Mouse (Mus musculus): ENCODE results near the gene Pld2. TPM values are rescaled to one million over a fixed set of nuclear protein-coding genes. Genes with fewer than 3 reads are reported as not detected.
"Not testable (repeated sequence)": the region's sequence is repeated elsewhere in the genome, so short reads cannot be mapped to it uniquely, and the experiment has no call there.

Gene Pld2
- total and polyA plus RNA-seq, 3 experiments, result 8.0 to 12.8 (median 10.9) TPM

DNA sequence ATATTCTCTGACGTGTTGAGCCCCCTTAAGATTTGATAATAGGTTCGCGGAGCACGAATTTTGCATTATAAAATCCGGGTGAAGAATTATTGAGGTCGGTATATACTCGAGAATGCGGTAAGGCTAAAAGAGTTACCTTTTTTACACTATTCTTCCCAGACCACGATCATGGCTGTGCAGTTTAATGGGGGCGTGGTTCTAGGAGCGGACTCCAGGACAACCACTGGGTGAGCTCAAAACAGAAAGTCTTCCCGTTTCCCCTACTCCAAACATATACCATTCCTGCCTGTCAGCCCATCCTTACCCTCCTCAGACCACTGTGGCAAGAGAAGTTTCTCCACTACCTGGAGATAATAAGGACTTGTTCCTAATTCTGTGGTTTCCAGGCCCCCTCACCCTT lies 14.1 kb upstream of the Pld2 start:
- no peak for DNase-seq

DNA sequence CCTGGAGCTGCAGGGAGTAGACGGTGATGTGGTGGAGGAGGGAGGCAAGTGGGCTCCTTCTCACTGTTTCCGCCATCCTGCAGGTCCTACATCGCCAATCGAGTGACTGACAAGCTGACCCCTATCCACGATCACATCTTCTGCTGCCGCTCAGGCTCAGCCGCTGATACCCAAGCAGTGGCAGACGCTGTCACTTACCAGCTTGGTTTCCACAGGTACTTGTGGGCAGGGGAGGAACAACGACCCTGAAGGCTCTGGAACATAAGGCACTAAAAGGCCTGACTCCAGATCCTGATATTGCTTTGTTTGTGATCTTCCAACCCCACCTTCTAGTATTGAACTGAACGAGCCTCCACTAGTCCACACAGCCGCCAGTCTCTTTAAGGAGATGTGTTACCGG lies 13.7 kb upstream of the Pld2 start:
- no peak for DNase-seq

DNA sequence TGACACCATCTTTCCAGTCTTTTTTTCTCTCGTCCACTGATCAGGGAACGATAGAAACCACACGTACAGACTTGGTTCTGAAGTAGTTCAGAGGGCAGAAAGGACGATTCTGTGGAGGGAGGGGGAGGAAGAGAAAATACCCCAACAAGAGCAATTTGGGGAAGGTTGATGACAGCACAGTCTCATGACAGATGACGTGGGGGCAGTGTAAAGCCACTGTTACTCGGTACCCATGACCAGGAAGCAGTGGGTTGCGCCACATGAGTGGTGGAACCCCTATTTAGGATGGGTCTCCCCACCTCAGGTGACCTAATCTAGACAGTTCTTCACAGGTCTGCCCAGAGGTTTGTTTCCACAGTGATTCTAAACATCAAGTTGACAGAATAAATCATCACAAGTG lies 11.3 kb upstream of the Pld2 start:
- no peak for DNase-seq

DNA sequence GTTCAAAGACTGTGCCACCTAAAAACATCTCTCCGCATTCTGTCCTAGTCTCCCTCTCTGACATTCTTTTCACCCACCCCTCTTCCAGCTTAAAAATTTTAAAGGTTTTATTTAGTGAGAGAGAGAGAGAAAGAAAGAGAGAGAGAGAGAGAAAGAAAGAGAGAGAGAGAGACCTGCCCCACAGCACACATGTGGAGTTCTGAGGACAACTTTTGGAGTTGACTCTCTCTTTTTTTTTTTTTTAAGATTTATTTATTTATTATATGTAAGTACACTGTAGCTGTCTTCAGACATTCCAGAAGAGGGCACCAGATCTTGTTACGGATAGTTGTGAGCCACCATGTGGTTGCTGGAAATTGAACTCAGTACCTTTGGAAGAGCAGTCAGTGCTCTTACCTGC lies 8.8 kb upstream of the Pld2 start:
- DNase-seq, result not testable (repeated sequence)

DNA sequence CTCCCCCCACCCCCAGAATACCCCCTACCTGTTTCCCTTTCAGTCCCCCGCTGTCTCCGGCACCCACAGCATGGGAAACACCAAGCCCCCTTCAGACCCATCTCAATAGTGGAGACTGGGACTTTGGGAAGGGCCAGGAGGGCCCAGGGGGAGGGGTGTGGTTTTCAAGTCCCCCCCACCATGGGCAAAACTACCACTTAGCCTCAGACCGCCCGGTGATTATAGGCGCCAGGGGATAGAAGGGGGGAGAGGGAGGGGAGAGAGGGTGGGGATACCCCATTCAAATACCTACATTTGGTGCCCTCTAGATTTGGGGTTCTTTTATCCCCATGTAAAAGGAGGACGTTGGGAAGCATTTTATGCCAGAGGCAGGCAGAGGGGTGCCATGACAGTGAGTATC lies 7.0 kb upstream of the Pld2 start, which contains the start of gene Gm40193:
Gene Gm40193, minus strand, starts transcription at position 101 of the 400 bp plus-strand sequence.
- DNase-seq, result no peak

DNA sequence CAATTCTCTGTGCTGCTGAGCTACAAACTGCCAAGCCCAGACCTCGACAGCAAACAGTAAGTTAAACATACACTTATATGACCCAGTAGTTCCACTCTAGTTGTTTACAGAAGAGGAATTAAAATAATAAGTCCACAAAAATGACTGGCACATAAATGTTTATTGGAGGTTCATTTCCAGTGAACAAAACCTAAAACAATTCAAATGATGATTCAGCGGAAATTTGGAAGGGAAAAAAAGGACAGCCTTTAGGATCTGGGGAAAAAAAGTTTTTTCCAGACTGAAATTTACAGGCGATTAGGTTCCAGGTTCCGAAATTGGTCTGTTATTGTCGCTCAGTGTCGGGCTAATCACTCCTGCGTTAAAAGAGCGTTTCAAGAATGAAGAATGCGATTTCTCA lies 441 bp upstream of the Pld2 start:
- DNase-seq, result no peak

DNA sequence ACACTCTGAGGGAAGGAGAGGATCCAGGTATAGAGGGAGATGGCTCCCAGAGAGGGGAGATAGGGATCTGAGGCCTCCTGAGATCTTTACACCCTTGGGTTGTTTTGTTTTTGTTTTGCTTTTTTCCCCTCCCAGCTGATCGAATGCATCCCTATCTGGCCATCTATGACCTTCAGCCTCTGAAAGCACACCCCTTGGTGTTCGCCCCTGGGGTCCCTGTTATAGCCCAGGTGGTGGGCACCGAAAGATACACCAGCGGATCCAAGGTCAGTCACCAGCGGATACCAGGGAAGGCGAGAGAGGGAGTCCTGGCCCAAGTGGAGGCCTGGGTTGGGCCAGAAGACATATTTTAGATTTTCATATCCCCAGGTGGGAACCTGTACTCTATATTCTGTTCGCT lies 1.1 kb downstream of the Pld2 start:
- DNase-seq, result no peak

DNA sequence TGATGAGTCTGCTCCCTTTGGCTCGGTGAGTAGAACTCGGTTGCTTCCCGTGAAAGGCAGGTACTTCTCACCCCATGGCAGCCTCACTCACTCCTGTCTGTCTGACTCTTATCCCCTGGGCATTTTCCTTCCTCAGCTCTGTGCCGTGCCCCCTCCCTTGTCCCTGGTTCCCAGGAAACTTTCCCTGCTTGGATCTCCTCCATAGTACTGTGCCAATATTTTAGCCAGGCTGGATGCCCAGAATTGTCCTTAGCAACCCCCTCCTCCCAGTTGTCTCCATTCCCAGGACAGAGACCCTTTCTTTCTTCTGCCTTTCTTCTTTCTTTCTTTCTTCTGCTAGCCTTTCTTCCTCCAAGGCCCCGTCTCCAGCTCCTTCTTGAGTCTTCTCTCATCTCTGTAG lies 1.6 kb downstream of the Pld2 start:
- no peak for DNase-seq

DNA sequence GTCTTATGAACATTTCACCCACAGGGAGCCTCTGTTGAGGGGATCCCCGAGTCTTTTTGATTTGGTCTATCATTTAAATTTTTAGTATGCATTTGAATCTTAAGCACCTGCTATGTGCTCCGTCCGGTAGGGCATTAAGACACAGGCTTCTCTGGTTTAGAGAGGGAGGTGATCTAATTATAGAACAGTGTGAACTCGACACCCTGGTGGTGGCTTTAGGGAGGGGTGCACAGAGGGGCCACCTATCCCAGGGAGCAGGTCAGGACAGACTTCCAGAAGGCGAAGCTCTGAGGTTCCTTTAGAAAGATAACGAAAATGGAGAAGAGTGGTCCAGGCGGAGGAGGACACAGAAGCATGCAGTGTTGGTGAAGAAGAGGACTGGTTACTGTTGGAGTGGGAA lies 4.6 kb downstream of the Pld2 start:
- no peak for DNase-seq

DNA sequence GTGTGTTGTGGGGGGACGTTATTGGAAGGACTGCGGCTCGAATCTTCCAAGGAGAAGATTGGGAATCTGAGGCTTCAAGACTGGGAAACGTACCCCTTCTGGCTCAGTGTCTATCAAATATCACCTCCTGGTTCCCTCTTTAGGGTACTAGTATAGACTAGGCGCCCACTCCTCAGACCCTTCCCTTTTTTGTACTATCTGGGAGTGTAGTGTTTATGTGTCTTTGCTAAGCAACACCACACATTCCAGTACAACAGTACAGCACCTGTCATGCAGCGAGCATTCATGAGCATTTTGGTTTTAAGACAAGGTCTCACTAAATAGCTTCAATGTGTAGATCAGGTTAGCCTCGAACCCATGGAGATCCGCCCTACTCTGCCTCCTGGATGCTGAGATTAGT lies 11.7 kb downstream of the Pld2 start:
- DNase-seq, result no peak

DNA sequence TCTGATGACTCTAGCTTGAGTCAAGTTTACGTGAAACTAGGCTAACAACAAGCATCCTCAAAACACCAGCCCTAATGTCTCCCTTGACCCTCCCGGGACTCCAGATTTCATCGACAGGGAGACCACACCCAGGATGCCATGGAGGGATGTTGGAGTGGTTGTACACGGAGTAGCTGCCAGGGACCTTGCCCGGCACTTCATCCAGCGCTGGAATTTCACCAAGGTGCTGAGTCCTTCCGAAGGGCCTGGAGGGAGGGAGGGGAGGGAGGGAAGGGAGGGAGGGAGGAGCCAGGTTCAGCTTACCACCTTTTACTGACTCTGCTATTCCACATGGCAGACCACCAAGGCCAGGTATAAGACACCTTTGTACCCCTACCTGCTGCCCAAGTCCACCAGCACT lies 14.1 kb downstream of the Pld2 start:
- no peak for DNase-seq

DNA sequence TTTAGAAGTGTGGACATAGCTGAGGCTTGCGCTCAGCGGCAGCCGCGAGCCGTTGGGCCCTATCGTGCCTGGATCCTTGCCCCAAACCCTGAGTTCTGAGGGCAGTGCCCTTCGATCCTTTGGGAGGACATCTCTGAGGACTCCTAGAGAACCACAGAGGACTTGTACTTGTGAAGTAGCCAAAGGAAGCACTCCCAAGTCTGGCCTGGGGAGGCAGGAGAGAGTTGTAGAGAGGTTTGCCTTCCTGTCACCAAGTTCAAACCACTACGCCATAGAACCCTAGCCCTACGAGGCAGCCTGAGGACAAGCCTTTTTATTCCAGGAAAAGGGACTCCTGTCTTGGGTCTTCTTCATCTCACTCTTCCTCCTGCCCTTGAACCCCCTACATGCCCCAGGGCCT lies 17.7 kb downstream of the Pld2 start:
- DNase-seq, result no peak

DNA sequence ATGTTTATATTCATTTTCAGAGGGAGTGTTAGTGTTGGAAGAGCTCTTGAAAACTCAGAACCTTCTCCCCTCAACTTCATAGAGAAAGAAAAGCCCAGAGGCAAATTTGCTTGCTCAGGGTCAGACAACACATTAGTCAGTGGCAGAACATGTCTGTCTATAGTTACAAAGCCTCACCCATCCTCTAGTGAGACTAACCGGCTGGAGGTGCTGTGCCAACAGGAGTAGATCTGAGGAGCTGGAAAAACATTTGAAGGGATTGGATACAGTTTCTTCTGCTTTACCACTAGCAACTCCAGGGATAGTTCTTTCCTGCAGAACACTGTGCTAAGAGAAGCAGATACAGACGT lies 22.0 kb downstream of the Pld2 start:
- DNase-seq, result no peak

DNA sequence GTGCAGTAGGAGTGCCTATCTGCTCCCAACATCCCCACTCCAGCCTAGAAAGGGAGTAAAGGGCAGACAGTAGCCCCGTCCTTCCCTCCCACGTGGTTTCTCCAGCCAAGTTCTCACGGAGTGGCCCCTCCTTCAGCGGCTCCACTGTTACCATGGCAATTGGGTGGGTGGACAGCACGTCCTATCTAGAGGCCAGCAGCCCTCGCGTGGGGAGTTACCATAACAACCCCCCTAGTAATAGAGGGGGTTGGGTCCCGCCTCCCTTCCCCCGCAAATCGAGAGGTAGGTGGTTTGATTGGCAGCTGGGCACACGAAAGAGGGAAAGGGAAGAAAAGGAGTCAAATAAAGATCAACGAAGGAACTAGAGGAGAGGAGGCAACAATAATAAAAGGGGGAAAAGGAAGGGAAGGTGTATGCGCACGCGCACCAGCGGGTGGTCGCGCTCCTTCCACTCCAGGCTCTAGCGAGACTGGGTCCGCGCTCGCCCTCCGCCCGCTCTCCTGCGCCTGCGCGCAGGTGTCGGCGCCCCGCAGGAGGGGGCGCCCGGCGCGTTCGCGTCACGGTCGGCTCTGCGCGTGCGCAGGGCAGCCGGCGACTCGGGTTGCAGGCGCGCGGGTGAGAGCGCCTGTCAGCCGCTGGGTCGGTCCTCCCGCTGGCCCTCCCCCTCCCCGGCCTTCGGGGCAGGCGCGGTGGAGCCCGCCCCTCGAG lies 22.6 kb downstream of the Pld2 start, which contains the start of gene Mink1:
Gene Mink1, plus strand, starts transcription at position 595 of the 708 bp plus-strand sequence.
- peak; percentile 94 for DNase-seq

DNA sequence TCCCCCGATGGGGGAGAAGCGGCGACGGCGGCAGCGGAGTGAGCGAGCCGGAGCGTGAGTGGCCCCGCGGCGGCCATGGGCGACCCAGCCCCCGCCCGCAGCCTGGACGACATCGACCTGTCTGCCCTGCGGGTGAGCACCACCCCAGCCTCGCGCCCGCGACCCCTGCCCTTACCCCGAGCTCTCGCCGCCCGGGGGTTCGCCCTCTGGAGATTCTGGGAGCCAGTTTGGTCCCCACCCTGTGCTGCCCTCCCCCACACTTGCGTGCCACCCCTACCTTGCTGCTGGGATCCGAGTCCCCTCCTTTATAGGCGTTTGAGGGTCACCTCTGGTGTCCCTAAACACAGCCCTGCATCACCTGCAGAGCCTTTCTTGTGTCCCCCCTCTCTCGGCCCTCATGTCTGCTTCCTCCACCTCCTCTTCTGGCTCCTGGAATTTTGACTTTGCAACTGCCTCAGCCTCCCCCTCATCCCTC lies 23.2 kb downstream of the Pld2 start:
- no peak for DNase-seq

DNA sequence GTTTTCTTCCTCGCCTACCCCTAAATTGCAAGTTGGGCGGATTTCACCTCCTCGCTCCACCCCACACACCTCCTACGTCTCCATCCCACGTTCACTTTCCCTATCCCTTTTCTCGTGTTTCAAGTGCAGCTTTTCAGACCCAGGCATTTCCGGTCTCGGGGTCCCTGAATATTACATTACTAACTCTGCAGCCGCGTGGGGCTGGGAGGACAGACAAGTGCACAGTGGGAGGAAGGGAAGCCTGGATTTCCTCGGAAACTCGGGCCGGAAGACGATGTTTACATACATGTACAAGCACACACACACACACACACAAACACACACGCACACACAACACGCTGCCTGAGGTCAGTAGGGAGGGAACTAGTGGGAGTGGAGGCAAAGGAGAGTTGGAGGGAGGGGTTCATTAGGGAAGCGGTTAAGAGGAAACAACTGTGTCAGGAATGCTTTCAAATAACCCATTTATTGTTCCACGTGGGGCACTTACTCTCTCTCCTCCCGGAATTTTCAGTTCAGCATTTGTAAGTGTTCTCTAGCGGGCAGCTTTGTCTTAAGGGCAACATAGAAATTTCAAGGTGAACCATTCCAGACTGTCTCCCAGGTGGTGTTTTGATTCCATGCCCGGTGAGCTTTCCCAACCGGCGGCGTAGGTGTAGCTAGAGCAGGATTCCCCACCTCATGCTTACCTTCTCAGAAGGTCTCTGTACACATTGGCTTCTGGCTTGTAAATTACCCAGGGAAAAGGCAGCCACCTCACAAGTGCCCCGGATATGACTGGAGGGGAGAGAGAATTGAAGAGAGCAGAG lies 23.8 kb downstream of the Pld2 start:
- DNase-seq, result peak; percentile 33

DNA sequence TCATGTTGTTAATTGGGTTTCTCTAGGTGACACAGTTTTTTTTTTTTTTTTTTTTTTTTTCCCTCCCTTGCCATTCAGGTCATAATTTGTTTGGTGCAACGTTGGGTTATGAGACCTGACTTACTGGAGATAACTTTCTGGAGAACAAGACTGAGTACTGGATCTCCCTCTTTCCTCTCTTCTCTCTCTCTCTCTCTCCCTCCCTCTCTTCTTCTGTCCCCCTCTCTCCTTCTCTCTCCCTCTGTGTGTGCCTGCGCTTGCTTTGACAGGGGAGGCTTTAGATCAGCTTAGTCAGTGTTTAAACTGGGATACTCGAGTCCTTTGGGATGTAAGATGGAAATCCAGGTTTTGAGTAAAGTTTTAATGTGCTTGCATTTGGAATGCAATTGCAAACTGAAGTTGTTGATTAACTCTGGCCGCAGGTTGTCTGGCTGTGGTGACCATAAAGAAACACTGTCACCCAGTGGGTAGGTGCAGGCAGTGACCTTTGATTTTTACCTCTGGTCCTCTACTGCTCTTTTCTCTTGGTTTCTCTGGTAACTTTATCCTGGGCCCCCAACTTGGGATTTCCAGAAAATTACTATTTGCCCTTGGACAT lies 24.5 kb downstream of the Pld2 start:
- no peak for DNase-seq

DNA sequence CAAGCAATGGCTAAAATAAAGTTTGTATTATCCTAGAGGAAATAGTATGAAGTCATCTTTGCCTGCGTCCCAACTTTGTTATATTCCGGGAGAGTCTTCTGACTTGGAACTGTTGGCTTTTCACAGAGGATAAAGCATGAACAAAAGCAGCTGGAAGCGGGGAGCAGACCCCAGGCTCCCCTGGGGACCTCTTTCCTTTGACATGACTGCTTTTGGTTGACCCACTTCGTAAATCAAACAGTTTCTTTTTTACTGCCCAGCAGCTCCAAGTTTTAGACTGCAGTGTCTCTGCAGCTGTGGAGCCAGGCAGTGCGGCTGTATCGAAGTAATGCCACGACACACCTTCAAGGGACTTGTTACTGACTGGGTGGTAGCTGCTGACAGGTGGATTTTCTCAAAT lies 26.7 kb downstream of the Pld2 start:
- no peak for DNase-seq

DNA sequence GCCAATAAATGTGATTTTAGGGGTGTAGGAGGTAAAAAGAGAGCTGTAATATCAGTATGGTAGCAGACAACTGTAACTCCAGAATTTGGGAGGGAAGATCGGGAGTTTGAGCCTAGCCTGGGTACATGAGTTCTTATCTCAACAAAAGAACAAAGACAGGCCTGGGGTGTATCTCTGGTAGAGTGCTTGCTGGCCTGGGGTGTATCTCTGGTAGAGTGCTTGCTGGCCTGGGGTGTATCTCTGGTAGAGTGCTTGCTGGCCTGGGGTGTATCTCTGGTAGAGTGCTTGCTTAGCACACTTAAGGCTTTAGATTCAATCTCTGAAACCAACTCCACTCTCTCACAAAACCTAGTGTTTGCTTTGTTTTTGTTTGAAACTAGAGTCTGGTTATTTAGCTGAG lies 30.8 kb downstream of the Pld2 start:
- DNase-seq, result not testable (repeated sequence)

DNA sequence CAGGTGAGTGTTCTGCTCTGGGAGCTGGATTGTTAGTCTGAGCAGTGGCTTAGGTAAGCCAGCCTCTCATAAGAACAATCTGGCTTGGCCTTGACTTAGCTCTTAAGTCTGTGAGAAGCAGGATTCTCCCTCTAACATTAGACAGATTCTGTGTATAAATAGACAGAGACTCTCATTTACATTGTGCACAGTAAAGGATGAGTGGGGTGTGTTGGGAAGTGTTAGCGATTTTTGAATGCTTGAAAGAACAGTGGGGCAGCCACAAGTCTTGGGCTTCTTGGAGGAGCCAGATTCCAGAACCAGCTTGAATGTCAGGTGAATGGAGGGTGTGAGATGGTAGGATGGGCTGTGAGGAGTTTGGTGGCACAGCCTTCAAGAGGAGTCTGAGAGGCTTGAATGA lies 31.8 kb downstream of the Pld2 start:
- DNase-seq, result no peak

DNA sequence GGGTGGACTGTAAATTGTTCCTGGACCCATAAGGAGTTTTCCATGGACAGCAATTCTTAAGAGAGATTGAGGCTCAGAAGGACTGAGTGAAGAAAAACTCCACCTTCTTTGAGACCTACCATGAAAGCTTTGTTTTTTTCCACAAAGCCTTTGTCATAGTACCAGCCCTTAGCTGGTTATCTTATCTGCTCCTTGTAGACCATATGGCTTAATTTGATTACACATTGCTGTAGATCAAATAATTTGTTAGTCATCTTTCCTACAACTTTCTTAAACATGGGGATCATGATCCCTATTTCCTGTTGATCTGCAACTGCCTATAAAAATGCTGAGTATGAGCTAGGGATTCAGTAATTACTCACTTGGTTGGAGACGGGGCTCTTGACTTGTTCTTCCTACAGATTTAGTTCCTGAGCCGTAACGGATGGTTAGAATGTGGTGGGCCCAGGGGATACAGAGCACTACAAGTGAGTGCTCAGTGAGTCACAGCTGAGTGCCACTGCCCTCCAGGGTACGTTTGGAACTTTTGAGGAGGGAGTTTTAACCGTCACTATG lies 32.6 kb downstream of the Pld2 start:
- no peak for DNase-seq

DNA sequence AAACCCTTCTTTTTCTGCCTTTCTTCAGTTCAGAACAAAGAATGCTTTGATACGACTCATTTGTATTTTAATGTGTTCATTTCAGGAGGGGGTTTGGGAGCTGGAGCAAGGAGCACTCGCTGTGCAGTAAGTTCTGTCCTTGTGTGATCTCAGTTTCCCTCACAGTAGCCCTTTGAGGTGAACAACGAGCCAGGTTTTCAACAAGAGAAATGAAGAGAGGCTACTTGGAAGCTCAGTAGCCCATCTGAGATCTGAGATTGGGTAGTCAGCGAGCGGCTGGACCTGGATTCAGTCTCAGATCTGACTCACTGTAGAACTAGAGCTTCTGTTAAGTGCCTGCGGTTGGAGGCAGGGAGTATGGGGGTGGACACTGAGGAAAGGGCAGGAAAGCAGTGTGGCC lies 34.0 kb downstream of the Pld2 start:
- DNase-seq, result no peak

DNA sequence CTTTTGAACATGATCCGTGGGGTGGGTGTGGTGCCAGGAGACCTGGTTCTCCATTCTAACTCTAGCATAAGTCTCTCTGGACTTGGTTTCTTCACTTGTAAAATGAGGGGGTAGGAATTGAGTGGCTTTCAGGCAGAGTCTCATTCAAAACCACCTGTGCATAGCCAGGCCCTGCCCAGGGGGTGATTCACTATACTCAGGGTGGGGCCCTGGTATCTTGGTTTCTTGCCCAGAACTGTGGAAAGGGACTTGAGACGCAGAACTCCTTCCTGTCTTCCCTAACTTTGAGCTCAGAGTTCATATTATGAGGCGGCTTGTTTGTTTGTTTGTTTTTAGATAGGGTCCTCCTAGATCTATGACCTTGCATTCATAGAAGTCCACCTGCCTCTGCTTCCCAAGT lies 37.3 kb downstream of the Pld2 start:
- DNase-seq, result no peak
